Mouse (Mus musculus): ENCODE data around the gene Rspo1.

DNA sequence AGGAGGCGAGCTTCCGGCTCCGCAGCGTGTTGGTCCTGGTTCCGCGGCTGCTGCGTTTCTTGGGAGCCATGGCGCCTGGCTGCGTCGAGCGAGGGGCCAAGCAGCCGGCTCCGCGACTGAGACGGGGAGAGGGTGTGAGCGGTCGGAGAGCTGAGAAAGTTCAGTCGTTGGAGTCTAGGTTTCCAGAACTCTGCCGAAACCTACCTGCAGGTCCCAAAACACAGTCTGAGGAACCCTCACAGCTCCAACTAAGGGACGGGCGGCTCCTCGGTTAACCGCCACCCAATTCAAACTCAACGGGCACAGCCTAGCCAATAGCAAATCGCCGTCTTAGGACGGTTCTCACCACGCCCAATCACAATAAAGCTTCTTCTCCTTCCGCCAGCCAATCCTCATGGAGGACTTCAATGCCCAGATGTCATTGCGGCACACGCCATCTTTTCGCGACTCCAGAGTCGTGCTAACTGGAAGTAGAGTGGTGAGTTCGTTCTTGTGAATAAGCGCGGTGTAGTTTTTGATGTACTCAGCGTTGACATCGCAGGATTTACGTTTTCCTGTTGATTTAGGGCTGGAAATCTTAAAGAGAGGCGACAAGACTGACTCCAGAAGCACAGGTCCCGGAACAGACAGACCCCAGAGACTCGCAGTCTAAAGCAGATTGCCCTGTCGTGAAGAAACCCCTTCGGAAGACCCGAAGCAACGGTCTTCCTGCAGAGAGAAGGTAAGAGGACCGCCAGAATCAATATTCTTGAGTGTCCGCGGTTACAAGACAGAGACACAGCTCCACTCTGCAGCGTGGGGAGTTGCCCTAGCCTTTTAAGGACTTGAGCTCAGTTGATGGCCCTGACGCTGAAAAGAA, 49.4 kb upstream of the Rspo1 start, which contains the start of gene 9930104L06Rik:
- no peak for TF ChIP-seq CTCF (conservative IDR thresholded peaks at IDR 0.05; ENCODE audit: low read length)
- no peak for TF ChIP-seq POU5F1 (IDR thresholded peaks at IDR 0.05; ENCODE audit: borderline replicate concordance, low read length)
